Mouse (Mus musculus) midbrain, postnatal 0 days (tissue): ENCODE data around the gene Dlg2. TPM values are rescaled to one million over a fixed set of nuclear protein-coding genes. Genes with fewer than 3 reads are reported as not detected.
A peak's percentile ranks its signal among the peaks of the same experiment; 100 is the strongest.

ENCODE experiments used
- ATAC-seq: fragments of 200-750 bp; cut with Nextera tagmentation; 2 replicates; pipeline ENCODE4 v1.8.0; 2017; ENCODE audit warnings: moderate number of reproducible peaks, mild to moderate bottlenecking, moderate TSS enrichment, moderate library complexity; ENCODE audit not compliant: low FRiP score
- DNase-seq: peaks from one replicate; pipeline ENCODE4 v3.0.0-alpha.2; 2015; ENCODE audit warnings: low spot score
- H3K27ac ChIP-seq: fragments of 300-500 bp; sonication (generic); 2 replicates; pipeline ENCODE4 v1.5.1; 2014; ENCODE audit warnings: low read depth, mild to moderate bottlenecking, low read length, mixed read lengths
- H3K27me3 ChIP-seq: fragments of 300-500 bp; sonication (generic); 2 replicates; pipeline ENCODE4 v1.6.1; 2014; ENCODE audit warnings: low read length, control low read depth, mixed read lengths; ENCODE audit not compliant: insufficient read depth
- H3K36me3 ChIP-seq: fragments of 300-500 bp; sonication (generic); 2 replicates; pipeline ENCODE4 v1.6.1; 2014; ENCODE audit warnings: low read length, control low read depth, mixed read lengths; ENCODE audit not compliant: insufficient read depth
- H3K4me1 ChIP-seq: fragments of 300-500 bp; sonication (generic); 2 replicates; pipeline ENCODE4 v1.6.1; 2014; ENCODE audit warnings: mild to moderate bottlenecking, control low read depth, antibody characterized with exemption, low read length, mixed read lengths; ENCODE audit not compliant: insufficient read depth
- H3K4me2 ChIP-seq: fragments of 300-500 bp; sonication (generic); 2 replicates; pipeline ENCODE4 v1.6.1; 2014; ENCODE audit warnings: low read depth, mild to moderate bottlenecking, low read length, mixed read lengths; ENCODE audit not compliant: poor library complexity, severe bottlenecking
- H3K4me3 ChIP-seq: fragments of 300-500 bp; sonication (generic); 2 replicates; pipeline ENCODE4 v1.5.1; 2014; ENCODE audit warnings: low read depth, mild to moderate bottlenecking, low read length, moderate library complexity
- H3K9ac ChIP-seq: fragments of 300-500 bp; sonication (generic); replicated peaks from 2 replicates; pipeline ENCODE4 v1.6.1; 2014; ENCODE audit warnings: mild to moderate bottlenecking, low read length, moderate library complexity, mixed read lengths; ENCODE audit not compliant: poor library complexity, severe bottlenecking
- H3K9me3 ChIP-seq: fragments of 300-500 bp; sonication (generic); 2 replicates; pipeline ENCODE4 v1.6.1; 2016; ENCODE audit warnings: low read length, control low read depth
- CTCF ChIP-seq: IDR thresholded peaks from 2 replicates; pipeline ENCODE4 v1.5.1; 2016; ENCODE audit warnings: antibody characterized with exemption, mild to moderate bottlenecking
- WGBS: fragments of 180-500 bp; shearing (Covaris S2); extraction: QIAGEN DNeasy Blood & Tissue Kit; methylation state at CpG from one replicate; pipeline ENCODE4 v1.1.7; 2014; 5-methylcytosine and 5-hydroxymethylcytosine counted together
- polyA plus RNA-seq: library from polyadenylated mRNA; unstranded; fragments of >200 nt; fragmentation: Nextera tagmentation; extraction: Ambion mirVana; gene quantifications from 2 replicates; pipeline ENCODE4 v1.2.1, GENCODE M21; 2015
- total RNA-seq: library from RNA; depleted of rRNA; stranded (reverse); fragments of >200 nt; gene quantifications from 2 replicates; pipeline ENCODE4 v1.2.3, GENCODE M21; 2014

The Dlg2 gene
- total and polyA plus RNA-seq, 2 experiments from 2014 or later, result 21.6 to 126 TPM

GRCm38 (mm10) chr7:91806632-91807031, 1330.2 kb downstream of the Dlg2 start:
- no peaks in the 10 kb centered on the region for H3K9me3 ChIP-seq
- H3K4me1 ChIP-seq, result no peaks in the 10 kb centered on the region
- no peak overlapping the region for H3K4me3 ChIP-seq
- no peak overlapping the region for H3K27ac ChIP-seq
- TF ChIP-seq CTCF, result no peak
- DNase-seq, result peak; percentile 10
- 12% methylated on average over 4 of the region's 4 CpGs for WGBS
- no peaks in the 10 kb centered on the region for H3K36me3 ChIP-seq
- H3K4me2 ChIP-seq, result no peak overlapping the region
- H3K27me3 ChIP-seq, result no peaks in the 10 kb centered on the region
- no peak overlapping the region for H3K9ac ChIP-seq
- ATAC-seq, result no peak

- 25% methylated on average over 2 of the region's 2 CpGs for WGBS
Observed at GRCm38 (mm10) chr7:91810774-91811173, 1334.3 kb downstream of the Dlg2 start.

GRCm38 (mm10) chr7:91818004-91818403, 1341.5 kb downstream of the Dlg2 start:
- Histone ChIP-seq H3K4me2 (no peak overlapping the region), H3K4me1 (no peaks in the 10 kb centered on the region), H3K4me3 (no peak overlapping the region), H3K27me3 (no peaks in the 10 kb centered on the region), H3K9me3 (no peaks in the 10 kb centered on the region), H3K27ac (no peak overlapping the region), H3K9ac (no peak overlapping the region), H3K36me3 (no peaks in the 10 kb centered on the region)
- no peak for TF ChIP-seq CTCF
- WGBS, result 70% methylated on average over 1 of the region's 1 CpGs
- ATAC-seq (no peak), DNase-seq (no peak)

More at GRCm38 (mm10) chr7:91810774-91811173, 1334.3 kb downstream of the Dlg2 start:
- Histone ChIP-seq H3K36me3 (no peaks in the 10 kb centered on the region), H3K27ac (no peak overlapping the region), H3K4me1 (no peaks in the 10 kb centered on the region), H3K9ac (no peak overlapping the region), H3K4me3 (no peak overlapping the region), H3K9me3 (no peaks in the 10 kb centered on the region), H3K27me3 (no peaks in the 10 kb centered on the region), H3K4me2 (no peak overlapping the region)
- ATAC-seq (no peak), DNase-seq (no peak)
- no peak for TF ChIP-seq CTCF

- TF ChIP-seq CTCF, result no peak
- Histone ChIP-seq H3K27me3 (no peaks in the 10 kb centered on the region), H3K9me3 (no peaks in the 10 kb centered on the region), H3K4me3 (no peak overlapping the region), H3K36me3 (no peaks in the 10 kb centered on the region), H3K4me2 (no peak overlapping the region), H3K9ac (no peak overlapping the region), H3K4me1 (no peaks in the 10 kb centered on the region), H3K27ac (no peak overlapping the region)
- 82% methylated on average over 5 of the region's 5 CpGs for WGBS
- ATAC-seq, result no peak
- DNase-seq, result no peak
Observed at GRCm38 (mm10) chr7:91832207-91832606, 1355.7 kb downstream of the Dlg2 start.

GRCm38 (mm10) chr7:91845723-91846122, 1369.3 kb downstream of the Dlg2 start:
- H3K36me3 ChIP-seq, result no peaks in the 10 kb centered on the region
- H3K4me1 ChIP-seq, result no peaks in the 10 kb centered on the region
- no peaks in the 10 kb centered on the region for H3K9me3 ChIP-seq
- WGBS, result 58% methylated on average over 1 of the region's 1 CpGs
- no peak overlapping the region for H3K4me3 ChIP-seq
- DNase-seq (no peak), ATAC-seq (no peak)
- H3K4me2 ChIP-seq, result no peak overlapping the region
- no peak overlapping the region for H3K27ac ChIP-seq
- no peak overlapping the region for H3K9ac ChIP-seq
- TF ChIP-seq CTCF, result no peak
- H3K27me3 ChIP-seq, result no peaks in the 10 kb centered on the region

GRCm38 (mm10) chr7:91849364-91849763, 1372.9 kb downstream of the Dlg2 start:
- H3K4me3 ChIP-seq, result no peak overlapping the region
- no peak for TF ChIP-seq CTCF
- no peak overlapping the region for H3K9ac ChIP-seq
- no peaks in the 10 kb centered on the region for H3K4me1 ChIP-seq
- no peaks in the 10 kb centered on the region for H3K27me3 ChIP-seq
- ATAC-seq, result no peak
- no peak for DNase-seq
- no peak overlapping the region for H3K27ac ChIP-seq
- H3K4me2 ChIP-seq, result no peak overlapping the region
- H3K9me3 ChIP-seq, result no peaks in the 10 kb centered on the region
- no peaks in the 10 kb centered on the region for H3K36me3 ChIP-seq

GRCm38 (mm10) chr7:91853653-91854052, 1377.2 kb downstream of the Dlg2 start:
- H3K9ac ChIP-seq, result no peak overlapping the region
- no peaks in the 10 kb centered on the region for H3K36me3 ChIP-seq
- ATAC-seq (no peak), DNase-seq (no peak)
- 53% methylated on average over 4 of the region's 4 CpGs for WGBS
- no peaks in the 10 kb centered on the region for H3K9me3 ChIP-seq
- H3K27me3 ChIP-seq, result no peaks in the 10 kb centered on the region
- no peak overlapping the region for H3K4me2 ChIP-seq
- no peak overlapping the region for H3K4me3 ChIP-seq
- H3K4me1 ChIP-seq, result no peaks in the 10 kb centered on the region
- no peak overlapping the region for H3K27ac ChIP-seq
- no peak for TF ChIP-seq CTCF
